Mouse (Mus musculus) frontal cortex, adult (tissue): ENCODE data around the gene Vmn2r24.
"Not testable (repeated sequence)": the region's sequence is repeated elsewhere in the genome, so short reads cannot be mapped to it uniquely, and the experiment has no call there.

Experiments used
- ATAC-seq: cut with Nextera tagmentation; 2 replicates; pipeline ENCODE4 v1.9.2; 2017; ENCODE audit warnings: mild to moderate bottlenecking, moderate library complexity, mixed read lengths; ENCODE audit not compliant: low TSS enrichment

Vmn2r24 gene

DNA sequence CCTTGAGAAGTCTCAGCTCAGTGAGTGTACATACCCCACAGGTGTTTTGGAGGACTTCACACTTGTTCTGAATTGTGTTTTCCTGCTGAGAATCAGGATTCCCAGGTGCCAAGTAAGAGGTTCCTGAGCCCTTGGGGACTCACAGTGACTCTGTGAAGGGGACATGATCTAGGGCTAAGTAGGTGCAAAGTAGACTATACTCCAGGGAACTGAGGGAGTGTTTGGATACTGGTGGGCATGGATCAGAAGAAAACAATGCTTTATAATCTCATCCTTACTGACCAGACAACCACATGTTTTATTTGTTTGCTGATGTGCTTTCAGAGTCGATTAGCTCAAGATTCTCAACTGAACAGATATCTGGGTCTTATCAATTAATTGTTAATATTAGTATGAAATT lies at the start of gene Vmn2r24:
TSS of gene Vmn2r24 (plus strand) at position 301 of the 400 bp plus-strand sequence.
- ATAC-seq = no peak

DNA sequence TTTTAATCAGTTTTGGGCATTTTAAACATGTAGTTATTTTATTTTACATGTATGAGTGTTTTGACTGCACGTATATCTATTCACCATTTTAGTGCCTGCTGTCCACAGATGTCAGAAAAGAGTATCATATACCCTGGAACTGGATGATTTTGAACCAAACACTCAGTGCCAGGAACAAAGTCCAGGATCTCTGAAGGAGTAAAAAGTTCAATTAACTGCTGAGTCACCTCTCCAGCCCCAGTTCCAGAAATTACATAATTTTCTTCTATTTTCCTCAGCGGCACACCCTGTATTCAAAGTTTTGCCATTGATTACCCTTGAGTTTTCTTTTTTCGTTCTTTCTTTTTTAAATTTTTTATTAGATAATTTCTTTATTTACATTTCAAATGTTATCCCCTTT lies 8.6 kb upstream of the Vmn2r24 start:
- ATAC-seq = no peak

- ATAC-seq = no peak
Measured at GRCm38 (mm10) chr6:123784857-123785256, 6.2 kb downstream of the Vmn2r24 start.

- ATAC-seq = no peak
Measured at GRCm38 (mm10) chr6:123793746-123794145, 15.1 kb downstream of the Vmn2r24 start.

DNA sequence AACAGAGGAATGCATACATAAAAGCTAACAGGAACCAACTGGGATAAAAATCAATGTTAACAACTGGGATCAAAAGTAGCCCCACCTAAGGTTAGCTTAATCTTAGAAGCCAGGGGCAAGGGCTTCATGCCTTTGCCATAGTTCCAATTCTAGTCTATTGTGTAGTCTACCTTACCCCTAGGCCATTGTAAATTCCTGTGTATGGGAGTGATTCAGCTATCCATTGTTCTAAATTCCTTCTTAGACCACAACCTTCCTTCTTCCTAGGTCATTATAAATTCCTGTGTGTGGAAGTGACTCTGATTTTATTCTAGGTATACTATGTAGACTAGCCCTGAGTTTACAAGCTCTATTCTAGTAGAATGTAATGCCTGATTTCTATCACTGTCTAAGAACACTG lies 31.6 kb downstream of the Vmn2r24 start:
- ATAC-seq = not testable (repeated sequence)

GRCm38 (mm10) chr6:123819951-123820350 lies 41.3 kb downstream of the Vmn2r24 start:
- no peak for ATAC-seq

- not testable (repeated sequence) for ATAC-seq
Measured at GRCm38 (mm10) chr6:123853363-123853762, 74.7 kb downstream of the Vmn2r24 start, which contains the start of gene Vmn2r25. Vmn2r25 (minus strand) TSS chr6:123853463.
